Mouse (Mus musculus): ENCODE data around the gene Olfr1233.

Gene Olfr1233

GRCm38 (mm10) chr2:89342298-89342697, at the start of gene Olfr1233:
Gene Olfr1233 (minus strand): TSS chr2:89342398.
- DNase-seq (ENCODE audit: low read depth, low spot score) = no peak

GRCm38 (mm10) chr2:89364765-89365164, 22.6 kb upstream of the Olfr1233 start, which contains the start of gene Olfr1234:
Gene Olfr1234 (minus strand): TSS chr2:89364865.
- DNase-seq (ENCODE audit: low read depth, low spot score) = no peak

GRCm38 (mm10) chr2:89329575-89329974, 12.6 kb downstream of the Olfr1233 start, which contains the start of gene Olfr1232:
Gene Olfr1232 (minus strand): TSS chr2:89329675.
- no peak for DNase-seq (ENCODE audit: low read depth, low spot score)

GRCm38 (mm10) chr2:89306974-89307373, 35.2 kb downstream of the Olfr1233 start, which contains the start of gene Olfr1231:
Gene Olfr1231 (minus strand): TSS chr2:89307074.
- DNase-seq (ENCODE audit: low read depth, low spot score) = no peak

- no peak for DNase-seq (ENCODE audit: low read depth, low spot score)
These were observed 45.0 kb downstream of the Olfr1233 start, which contains the start of gene Olfr1230 for GRCm38 (mm10) chr2:89297168-89297567. Gene Olfr1230 (minus strand): TSS chr2:89297268.

- no peak for DNase-seq (ENCODE audit: low read depth, low spot score)
These were observed 54.3 kb downstream of the Olfr1233 start, which contains the start of gene Olfr1229 for GRCm38 (mm10) chr2:89287914-89288313. Gene Olfr1229 (minus strand): TSS chr2:89288014.

Data from brain, embryonic 18.5 days (tissue).